Mouse (Mus musculus): ENCODE measurements around the gene Trmt1. TPM values are rescaled to one million over a fixed set of nuclear protein-coding genes. Genes with fewer than 3 reads are reported as not detected.

The Trmt1 gene
- total RNA-seq, 2 experiments from 2014 or later: 99.8 to 105 TPM

DNA sequence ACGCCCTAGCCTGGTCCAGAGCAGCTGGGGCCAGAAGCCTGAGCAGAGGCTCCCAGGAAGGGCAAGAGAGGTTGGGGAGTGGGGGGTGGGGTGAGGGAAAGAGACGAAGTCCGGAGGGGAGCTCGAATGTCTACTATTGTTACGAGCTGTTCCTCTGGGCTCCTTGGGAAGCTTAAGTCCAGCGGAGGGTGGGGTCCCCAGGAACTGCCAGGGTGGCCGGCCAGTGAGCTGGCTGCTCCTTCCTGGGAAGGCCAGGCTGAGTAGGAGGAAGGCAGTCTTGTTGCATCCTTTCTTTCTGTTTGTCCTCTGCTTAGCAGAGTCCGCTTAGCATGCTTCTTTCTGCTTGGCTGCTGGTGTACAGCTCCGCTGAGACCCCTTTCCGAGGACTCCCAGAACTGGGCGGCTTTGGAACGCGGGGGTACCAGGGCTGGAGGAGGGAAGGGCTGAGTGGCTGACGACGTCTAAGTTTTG lies 22.0 kb downstream of the Trmt1 start:
- DNase-seq (ENCODE audit: low spot score in 2 of 2): peak in 1 of 2 experiments; percentile 54

DNA sequence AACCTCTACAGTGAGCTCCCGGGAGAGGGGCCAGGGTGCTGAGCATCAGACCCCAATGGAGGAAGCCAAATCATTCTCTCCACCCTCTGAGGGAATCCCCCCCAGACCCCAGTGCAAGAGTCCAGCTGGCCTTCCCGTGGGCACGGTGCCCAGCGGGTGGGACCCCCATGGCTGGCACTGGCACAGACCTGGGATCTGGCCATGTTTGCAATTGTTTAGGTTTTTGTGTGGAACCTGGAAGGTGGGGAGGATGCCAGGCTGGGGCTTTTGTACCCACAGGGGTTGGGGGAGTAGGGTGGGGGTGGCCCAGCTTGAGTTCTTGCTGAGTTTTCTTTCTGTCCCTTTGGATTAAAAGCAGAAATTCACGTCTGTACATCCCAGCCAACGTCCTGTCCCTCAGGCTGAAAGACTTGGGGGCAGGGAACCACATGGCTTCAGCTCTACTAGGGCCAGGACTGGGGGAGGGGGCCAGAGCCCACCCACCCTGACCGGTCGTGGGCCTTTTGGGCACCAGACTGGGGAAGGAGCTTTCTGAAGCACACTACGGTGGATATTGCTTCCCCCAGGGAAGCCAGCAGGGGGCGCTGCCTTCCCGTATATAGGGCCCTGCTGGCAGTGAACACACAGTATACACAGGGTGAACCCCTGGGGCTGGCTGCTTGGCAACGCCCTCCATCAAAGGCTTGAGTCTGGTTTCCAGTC lies 22.8 kb downstream of the Trmt1 start:
- DNase-seq (ENCODE audit: low spot score in 2 of 2): peak; percentile 90 to 93

DNA sequence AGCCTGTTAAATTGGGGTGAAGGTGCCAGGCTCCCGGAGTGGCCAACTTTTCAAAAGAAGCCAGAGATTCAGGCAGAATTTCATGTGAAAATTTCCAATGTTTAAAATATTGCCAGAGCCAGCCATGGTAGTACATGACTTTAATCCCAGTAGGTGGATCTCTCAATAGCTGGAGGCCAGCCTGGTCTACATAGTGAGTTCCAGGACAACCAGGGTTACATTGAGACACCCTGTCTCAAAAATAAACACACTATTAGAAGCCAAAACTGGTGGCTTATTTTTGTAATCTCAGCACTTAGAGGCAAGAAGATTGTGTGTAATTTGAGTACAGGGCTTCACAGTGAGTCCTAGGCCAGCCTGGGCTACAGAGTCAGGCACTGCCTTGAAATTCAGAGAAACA lies 23.8 kb downstream of the Trmt1 start:
- no peak for DNase-seq (ENCODE audit: low spot score in 2 of 2)

DNA sequence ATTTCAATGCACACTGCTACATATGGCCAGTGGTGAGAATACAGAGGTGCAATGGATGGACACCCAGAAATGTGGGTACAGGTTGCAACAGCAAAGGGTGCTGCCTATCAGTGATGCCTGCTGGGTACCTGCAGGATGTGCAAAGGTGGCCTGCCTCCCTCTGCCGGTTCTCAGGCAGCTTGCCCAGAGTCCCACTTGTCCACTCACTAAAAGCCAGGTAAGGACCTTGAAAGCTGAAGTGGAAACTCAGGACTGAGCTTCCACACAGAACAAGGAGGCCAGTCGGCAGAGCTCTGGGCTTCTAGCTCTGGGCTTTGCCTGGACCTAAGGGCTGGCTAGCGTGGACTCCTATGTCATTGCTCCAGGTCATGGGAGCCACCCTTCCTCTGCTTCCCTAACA lies 25.2 kb downstream of the Trmt1 start:
- DNase-seq (ENCODE audit: low spot score in 2 of 2): no peak

DNA sequence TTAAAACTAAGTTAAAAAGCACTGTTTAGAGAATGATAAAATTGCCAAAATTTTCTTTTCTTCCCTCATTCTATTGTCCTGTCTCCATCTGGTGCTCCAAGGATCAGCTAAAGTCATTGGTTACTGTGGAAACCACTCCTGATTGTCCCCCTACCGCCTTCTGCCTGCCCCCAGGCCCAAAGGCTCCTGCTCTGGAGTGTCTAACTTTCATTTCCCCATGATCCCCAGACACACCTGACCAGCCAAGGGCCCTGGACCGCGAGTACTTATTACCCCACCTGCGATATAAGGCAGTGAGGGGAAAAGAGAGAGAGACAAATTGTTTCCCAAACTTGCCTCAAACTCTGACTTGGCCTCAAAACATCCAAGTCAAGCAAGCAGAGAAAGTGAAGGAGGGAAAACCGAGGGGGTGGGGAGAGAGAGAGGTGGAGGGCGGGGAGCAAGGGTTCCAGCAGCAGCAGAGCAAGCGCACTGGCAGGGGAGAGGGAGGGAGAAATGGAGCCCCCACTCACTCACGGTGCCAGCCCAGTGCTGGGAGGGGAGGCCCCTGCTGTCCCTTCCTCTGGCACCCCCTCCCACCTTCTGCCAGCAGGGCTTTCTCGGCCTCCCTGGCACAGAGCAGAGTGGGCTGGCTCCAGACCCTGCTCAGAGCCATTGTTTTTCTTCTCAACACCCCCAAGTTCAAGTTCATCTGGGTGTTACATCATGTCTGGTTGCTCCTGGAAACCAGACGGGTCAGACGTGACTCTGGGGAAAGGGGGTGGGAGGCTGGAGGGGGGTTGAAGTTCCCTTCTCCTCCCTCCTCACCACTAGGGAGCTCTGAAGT lies 26.0 kb downstream of the Trmt1 start:
- peak; percentile 78 for DNase-seq (ENCODE audit: low spot score in 2 of 2)

DNA sequence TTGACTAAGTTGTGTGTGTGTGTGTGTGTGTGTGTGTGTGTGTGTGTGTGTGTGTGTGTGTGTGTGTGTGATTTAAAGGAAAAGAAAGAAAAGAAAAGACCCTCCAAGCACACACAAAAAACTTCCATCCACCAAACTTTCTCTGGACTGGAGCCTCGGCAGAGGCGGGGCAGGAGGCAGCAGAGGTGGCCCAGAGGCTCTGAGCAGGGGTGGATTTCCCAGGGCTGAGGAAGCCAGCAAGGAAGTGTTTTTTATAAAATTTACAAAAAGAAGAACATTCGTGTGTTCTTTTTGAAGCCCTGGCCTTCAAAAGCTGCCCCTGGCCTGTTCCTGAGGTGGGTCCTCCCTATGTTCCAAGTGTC lies 26.6 kb downstream of the Trmt1 start:
- DNase-seq (ENCODE audit: low spot score in 2 of 2): no peak

DNA sequence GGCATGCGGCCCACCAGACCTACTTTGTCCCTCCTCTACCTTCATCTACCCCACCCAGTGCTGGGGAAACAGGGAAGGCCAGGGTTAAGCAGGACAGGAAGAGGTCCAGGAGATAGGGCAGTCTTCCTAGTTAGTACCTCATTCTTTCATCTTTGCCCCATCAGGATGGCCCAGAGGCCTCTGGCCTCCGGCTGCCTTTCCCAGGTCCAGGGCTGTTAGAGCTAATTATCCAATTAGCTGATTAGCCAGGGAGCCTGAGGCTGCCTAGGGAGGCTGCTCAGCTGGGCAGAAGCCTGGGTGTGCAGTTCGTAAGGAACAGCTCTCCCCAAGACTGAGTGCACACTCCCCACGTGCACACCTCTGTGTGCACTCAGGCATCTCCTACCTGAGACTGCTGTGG lies 27.3 kb downstream of the Trmt1 start:
- DNase-seq (ENCODE audit: low spot score in 2 of 2): no peak

DNA sequence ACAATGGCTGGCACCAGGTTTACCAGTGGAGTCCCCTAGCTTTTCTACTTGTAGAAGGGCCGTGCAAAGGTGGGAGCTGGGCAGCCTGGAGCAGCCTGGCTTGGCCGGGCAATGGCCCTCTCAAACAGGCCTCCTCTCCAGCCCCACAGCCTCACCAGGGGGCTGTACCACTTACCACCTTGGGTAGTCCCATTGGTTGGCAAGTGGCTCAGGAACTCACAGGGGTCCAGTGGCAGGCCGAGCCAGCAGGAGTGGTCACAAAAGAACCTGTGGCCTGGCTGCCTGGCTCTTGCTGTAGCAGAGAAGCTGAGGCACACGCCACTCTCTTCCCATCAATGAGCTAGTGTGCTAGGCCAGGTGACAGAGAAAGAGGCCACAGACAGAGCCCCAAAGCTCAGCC lies 28.1 kb downstream of the Trmt1 start:
- no peak for DNase-seq (ENCODE audit: low spot score in 2 of 2)

DNA sequence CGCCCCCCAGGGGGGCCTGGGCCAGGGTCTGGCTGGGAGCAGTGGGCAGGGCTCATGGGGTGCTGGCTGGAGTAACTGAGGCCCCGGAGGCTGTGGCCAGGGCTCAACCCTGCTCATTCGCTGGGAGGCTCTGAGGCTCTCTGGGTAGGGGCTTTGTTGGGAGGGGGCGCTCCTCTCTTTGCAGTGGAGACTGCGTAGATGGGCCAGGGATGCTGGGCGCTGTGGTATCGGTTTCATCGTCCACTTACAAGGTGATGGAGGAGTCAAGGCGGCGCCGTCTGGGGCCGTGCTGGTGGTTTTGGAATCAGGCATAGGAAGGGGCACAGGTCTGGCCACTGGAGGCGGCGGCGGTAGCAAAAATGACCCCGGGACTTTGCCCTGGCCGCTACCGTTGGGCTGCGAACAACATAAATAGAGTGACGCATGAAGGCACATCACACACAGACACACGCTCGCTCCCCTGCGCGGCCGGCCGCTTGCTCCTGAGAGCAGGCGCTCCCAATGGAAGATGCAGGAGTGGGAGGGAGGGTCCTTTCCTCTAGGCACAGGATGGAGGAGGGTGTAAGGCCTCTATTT lies 29.9 kb downstream of the Trmt1 start:
- DNase-seq (ENCODE audit: low spot score in 2 of 2): no peak

DNA sequence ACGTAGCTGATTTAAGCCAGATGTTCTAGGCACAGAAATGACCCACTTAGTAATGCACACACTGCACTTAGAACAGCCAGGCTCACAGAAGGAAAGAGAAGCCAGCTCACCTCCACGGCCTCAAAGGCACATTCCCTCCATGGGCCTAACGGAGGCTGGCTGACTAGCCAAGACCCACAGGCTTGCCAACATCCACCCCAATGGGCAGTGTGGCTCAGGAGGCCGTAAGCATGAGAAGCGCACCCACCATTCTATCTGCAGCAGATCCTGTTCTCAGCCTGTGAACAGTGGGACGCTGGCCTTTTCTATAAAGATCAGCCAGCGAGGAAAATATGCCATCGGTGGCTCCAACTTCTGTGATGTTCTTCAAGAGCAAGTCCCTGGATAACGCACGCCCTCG lies 30.7 kb downstream of the Trmt1 start:
- DNase-seq (ENCODE audit: low spot score in 2 of 2): no peak

DNA sequence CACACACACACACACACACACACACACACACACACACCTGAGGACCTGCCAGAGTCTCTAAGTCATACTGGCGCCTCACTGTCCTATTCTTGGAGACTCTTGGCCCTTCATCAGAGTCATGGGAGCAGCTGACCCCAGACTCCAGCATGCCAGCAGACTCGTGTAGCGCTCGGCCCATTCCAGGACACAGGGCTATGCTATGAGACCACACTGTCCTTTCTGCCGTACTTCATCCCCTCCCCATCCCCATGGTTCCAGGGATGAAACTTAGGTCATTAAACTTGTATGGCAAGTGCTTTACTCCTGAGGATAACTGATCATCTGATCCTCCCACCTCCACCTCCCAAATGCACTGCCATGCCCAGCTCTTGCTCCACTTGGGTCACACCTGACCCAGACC lies 32.4 kb downstream of the Trmt1 start:
- no peak for DNase-seq (ENCODE audit: low spot score in 2 of 2)

DNA sequence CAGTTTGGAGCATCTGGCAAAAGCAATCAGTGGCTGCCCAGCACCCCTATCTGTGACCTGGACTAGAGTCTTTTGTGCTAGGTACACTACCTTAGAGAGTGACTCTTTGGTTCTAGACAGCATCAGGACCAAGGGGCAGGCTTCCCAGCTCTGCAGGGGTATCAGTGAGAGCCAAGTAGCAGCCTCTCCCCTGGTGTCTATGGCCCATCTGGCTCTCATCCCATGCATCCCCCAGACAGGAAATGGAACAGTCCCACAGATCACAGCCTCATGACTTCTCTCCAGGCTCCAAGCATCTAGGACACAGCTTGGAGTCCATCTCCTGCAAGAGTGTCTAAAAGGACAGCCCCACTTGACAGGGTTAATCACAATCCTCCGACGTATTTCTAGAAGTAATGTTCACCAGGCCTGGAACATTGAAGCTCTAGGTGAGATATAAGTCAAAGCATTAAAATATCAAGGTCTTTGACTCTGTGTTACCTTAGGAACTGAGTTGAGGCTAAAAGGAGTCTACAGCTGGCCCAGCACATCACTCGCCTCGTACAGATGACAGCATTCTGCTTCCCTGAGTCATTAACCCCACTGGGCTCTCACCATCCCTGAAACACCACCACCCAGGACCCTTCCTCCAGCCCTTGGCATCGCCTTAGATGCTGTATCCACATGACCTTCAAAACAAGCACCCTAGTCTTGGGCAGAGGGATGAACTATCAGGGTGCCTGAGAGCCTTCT lies 33.0 kb downstream of the Trmt1 start:
- DNase-seq (ENCODE audit: low spot score in 2 of 2): no peak

DNA sequence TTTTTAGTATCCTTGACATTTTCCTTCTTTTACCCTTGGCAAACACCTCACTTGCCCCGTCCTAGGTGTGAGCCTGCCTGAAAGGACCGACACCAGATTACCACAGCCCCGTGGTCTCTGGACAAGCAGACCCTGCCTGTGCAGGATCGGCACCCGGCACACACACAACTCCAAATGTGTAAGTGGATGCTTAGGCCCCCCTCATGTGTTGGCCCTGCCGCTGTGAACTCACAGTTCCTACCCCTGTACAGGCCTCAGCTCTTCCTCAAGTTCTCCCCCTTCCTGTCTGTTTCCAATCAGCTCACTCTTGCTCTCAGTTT lies 36.4 kb downstream of the Trmt1 start:
- no peak for DNase-seq (ENCODE audit: low spot score in 2 of 2)

DNA sequence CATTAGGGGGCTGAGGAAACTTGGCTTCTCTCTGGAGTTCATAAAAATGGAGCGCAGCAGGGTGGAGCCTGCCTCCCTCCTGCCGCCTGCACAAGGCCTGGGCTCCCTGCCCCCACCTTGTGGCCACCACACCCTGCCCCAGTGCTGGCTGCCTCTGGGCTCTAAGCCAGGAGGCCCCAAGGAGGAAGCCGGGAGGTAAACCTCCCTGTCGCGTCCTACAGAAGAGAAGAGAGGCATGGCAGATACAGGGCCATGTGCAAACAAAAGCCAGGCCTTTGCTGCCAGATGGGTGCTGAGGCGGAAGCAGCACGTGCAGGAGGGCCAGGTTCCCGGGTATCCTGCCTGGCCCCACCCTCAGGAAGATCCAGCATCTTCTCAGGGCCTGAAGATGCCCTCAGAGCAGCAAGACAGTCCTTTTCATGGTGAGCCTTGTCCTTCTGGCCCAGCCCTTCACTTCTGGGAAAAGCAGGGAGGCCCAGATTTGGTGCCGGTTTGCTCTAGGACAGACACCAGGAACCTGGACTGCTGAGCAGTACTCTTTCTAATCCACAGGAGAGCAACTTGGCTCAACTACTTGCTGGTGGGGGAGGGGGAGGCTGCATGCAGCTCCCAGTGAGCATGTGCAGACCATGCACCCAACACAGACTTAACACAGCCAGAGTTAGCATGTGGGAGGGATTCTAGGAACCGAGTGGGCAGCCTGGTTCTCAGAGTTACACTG lies 36.9 kb downstream of the Trmt1 start, which contains the start of gene G430095P16Rik:
Gene G430095P16Rik, plus strand, starts transcription at position 158 of the 721 bp plus-strand sequence.
- peak; percentile 70 to 77 for DNase-seq (ENCODE audit: low spot score in 2 of 2)

DNA sequence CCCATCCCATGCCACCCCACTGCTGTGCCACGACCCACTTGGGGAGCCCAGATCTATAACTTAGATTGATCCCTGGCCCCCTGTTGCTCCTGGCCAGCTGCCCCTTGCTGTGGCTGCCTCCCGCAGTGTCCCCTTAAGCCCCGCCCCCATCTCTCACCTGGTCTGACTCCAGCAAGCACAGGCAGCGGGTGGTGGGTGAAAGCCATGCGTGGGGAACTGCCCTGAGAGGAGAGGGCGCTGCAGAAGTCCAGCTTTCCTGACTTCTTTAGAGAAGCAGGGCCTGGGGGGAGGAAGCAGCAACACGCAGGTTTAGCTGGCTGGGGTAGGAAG lies 37.4 kb downstream of the Trmt1 start:
- peak; percentile 42 to 57 for DNase-seq (ENCODE audit: low spot score in 2 of 2)

DNA sequence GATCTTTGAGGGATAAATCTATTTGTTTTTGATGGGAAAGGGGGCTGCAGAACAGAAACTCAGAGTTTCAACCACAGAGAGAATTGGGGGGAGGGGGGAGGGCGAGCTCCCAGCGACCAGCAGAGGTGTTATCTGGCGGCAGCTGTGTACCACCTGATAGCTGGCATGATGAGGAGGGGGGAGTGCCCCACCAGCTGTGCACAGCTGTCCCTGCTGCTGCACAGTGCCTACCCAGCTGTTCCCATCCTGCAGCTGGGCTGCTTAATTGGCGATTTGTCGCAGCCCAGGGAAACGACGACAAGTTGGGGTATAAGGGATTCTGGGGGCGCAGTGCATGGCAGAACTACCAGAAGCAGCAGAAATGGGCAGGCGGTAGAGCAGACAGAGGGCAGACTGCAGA lies 38.6 kb downstream of the Trmt1 start:
- no peak for DNase-seq (ENCODE audit: low spot score in 2 of 2)

DNA sequence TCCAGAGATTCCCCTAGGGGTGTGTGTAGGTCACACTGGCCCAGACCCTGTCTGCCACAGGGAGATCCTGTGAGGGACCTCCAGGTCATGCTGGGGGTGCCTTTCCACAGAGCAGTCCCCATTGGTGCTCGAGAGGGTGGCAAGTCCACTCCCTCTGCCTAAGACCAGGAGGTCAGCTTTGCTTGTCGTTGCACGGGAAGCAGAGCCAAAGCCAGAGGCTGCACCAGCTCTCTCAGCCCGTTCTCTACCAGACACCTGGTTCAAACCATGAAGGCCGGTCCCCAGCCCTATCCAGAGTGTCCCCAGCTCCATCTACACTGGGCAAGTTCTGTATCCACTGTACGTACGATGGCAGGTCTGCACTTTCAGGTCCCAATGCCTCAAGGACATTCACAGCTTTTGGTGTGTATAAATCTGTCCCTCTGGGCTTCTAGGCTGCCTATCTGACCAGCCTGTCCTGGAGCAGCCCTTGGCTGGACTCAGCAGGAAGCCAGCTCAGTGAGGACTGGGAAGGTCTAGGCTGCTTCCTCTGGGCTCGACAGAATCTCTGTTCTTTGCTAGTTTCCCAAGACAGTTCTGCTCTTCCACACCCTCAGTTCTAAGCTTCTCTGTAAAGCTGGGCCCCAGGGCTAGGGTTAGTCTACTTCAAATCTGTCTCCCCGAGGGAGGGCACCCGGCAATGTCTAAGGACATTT lies 39.3 kb downstream of the Trmt1 start:
- DNase-seq (ENCODE audit: low spot score in 2 of 2): no peak

DNA sequence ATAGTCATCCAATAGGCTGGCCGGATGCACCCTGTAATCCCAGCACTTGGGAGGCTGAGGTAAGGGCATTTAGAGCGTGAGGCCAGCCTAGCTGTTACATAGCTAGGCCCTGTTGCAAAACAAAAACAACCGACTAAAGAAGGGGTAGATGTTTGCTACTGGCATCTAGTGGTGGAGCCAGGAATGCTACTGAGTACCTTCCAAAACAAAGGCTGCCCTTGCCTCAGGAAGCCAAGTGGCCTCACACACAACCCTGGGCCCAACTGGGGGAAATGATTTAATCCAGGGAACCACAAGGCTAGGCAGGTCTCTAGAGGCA lies 39.8 kb downstream of the Trmt1 start:
- peak in 1 of 2 experiments; percentile 61 for DNase-seq (ENCODE audit: low spot score in 2 of 2)

DNA sequence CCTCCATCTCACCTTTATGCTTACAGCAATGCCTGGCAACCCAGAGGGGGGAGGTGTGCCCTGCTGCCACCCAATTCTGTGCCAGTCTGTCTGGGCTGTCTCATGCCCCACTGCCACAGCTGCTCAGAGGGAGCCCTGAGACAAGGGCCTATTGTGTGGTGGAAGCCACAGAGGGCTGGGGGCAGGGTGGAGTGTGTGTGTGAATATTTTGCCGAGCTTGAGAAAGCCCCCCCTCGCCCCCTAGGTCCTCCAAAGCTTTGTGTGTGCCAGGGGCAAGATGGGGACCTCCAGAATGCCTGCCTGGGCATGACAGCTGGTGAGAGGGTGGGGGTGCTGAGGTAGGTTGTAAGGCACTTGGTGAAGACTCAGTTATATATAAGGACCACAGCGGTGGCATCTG lies 42.4 kb downstream of the Trmt1 start:
- no peak for DNase-seq (ENCODE audit: low spot score in 2 of 2)

DNA sequence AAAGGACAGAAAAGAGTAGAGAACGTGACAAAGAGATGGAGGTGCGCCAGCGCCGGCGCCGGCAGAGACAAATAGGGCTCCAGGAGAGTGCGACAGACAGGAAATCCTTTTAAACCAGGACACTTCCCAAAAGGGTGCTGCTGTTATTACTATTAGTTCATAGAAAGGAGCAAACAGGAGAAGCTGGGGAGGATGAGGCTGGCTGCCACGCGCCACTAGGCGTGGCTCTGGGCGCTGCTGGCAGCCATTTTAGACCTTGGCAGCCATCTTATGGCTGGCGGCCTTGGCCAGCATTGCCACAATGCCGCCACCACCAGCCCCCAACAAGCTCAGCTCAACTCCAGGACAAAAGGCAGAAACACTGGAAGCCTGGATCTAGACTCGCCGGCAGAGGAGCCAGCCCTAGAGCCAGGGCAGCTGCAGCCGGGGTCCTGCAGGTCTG lies 43.8 kb downstream of the Trmt1 start:
- DNase-seq (ENCODE audit: low spot score in 2 of 2): peak; percentile 69 to 76
